Mouse (Mus musculus) forebrain, embryonic 11.5 days (tissue): ENCODE measurements around the gene Cyp27a1. TPM values are rescaled to one million over a fixed set of nuclear protein-coding genes. Genes with fewer than 3 reads are reported as not detected.

Source experiments
- ATAC-seq: fragments of 200-750 bp; cut with Nextera tagmentation; replicated peaks from 2 replicates; pipeline ENCODE4 v1.8.0; 2017; ENCODE audit warnings: moderate TSS enrichment; ENCODE audit not compliant: low FRiP score
- DNase-seq: peaks from one replicate; pipeline ENCODE4 v3.0.0-alpha.2; 2017; ENCODE audit warnings: low spot score
- H3K27ac ChIP-seq: fragments of 300-500 bp; sonication (generic); 2 replicates; pipeline ENCODE4 v1.5.1; 2014; ENCODE audit warnings: low read depth, low read length
- H3K27me3 ChIP-seq: fragments of 300-500 bp; sonication (generic); 2 replicates; pipeline ENCODE4 v1.6.1; 2014; ENCODE audit warnings: mild to moderate bottlenecking, low read length, mixed read lengths; ENCODE audit not compliant: control insufficient read depth, insufficient read depth
- H3K36me3 ChIP-seq: fragments of 300-500 bp; sonication (generic); 2 replicates; pipeline ENCODE4 v1.6.1; 2014; ENCODE audit warnings: mild to moderate bottlenecking, low read length, moderate library complexity, mixed read lengths; ENCODE audit not compliant: control insufficient read depth, insufficient read depth
- H3K4me1 ChIP-seq: fragments of 300-500 bp; sonication (generic); replicated peaks from 2 replicates; pipeline ENCODE4 v1.6.1; 2014; ENCODE audit warnings: low read length, mixed read lengths; ENCODE audit not compliant: control insufficient read depth, insufficient read depth
- H3K4me2 ChIP-seq: fragments of 300-500 bp; sonication (generic); 2 replicates; pipeline ENCODE4 v1.6.1; 2014; ENCODE audit warnings: low read depth, mild to moderate bottlenecking, low read length, moderate library complexity, mixed read lengths; ENCODE audit not compliant: severe bottlenecking
- H3K4me3 ChIP-seq: fragments of 300-500 bp; sonication (generic); 2 replicates; pipeline ENCODE4 v1.5.1; 2014; ENCODE audit warnings: low read depth, low read length
- H3K9ac ChIP-seq: fragments of 300-500 bp; sonication (generic); 2 replicates; pipeline ENCODE4 v1.6.1; 2014; ENCODE audit warnings: low read length
- H3K9me3 ChIP-seq: fragments of 300-500 bp; sonication (generic); 2 replicates; pipeline ENCODE4 v1.6.1; 2016; ENCODE audit warnings: low read length, mixed read lengths; ENCODE audit not compliant: control insufficient read depth
- WGBS: fragments of 180-500 bp; shearing (Covaris S2); extraction: QIAGEN DNeasy Blood & Tissue Kit; methylation state at CpG from one replicate; pipeline ENCODE4 v1.1.7; 2014; 5-methylcytosine and 5-hydroxymethylcytosine counted together
- polyA plus RNA-seq: library from polyadenylated mRNA; unstranded; fragments of >200 nt; fragmentation: Nextera tagmentation; extraction: Ambion mirVana; gene quantifications from 2 replicates; pipeline ENCODE4 v1.2.1, GENCODE M21; 2014

The Cyp27a1 gene
- polyA plus RNA-seq, 1 experiment from 2014 or later: 6.7 TPM

- 70% methylated on average over 7 of the region's 7 CpGs for WGBS
- H3K27ac ChIP-seq: no peak overlapping the region
- no peaks in the 10 kb centered on the region for H3K4me1 ChIP-seq
- no peak overlapping the region for H3K9ac ChIP-seq
- no peaks in the 10 kb centered on the region for H3K9me3 ChIP-seq
- H3K27me3 ChIP-seq: no peaks in the 10 kb centered on the region; the same call in 1 of the 2 replicates
- no peak overlapping the region for H3K4me3 ChIP-seq
- H3K4me2 ChIP-seq: no peak overlapping the region
- DNase-seq (no peak), ATAC-seq (no peak)
- no peaks in the 10 kb centered on the region for H3K36me3 ChIP-seq
These were observed 35.9 kb downstream of the Cyp27a1 start for GRCm38 (mm10) chr1:74749301-74749700.

- Histone ChIP-seq H3K27me3 (no peaks in the 10 kb centered on the region; the same call in 1 of the 2 replicates), H3K9me3 (no peaks in the 10 kb centered on the region), H3K4me2 (no peak overlapping the region), H3K36me3 (no peaks in the 10 kb centered on the region), H3K4me1 (no peaks in the 10 kb centered on the region), H3K27ac (no peak overlapping the region), H3K9ac (no peak overlapping the region), H3K4me3 (no peak overlapping the region)
- no peak for DNase-seq
- ATAC-seq: no peak
- WGBS: 85% methylated on average over 4 of the region's 4 CpGs
These were observed 37.3 kb downstream of the Cyp27a1 start for GRCm38 (mm10) chr1:74750683-74751082.

- DNase-seq (no peak), ATAC-seq (no peak)
- 81% methylated on average over 8 of the region's 8 CpGs for WGBS
- Histone ChIP-seq H3K4me3 (no peak overlapping the region), H3K9me3 (no peaks in the 10 kb centered on the region), H3K27ac (no peak overlapping the region), H3K4me1 (no peaks in the 10 kb centered on the region), H3K27me3 (no peaks in the 10 kb centered on the region; the same call in 1 of the 2 replicates), H3K9ac (no peak overlapping the region), H3K36me3 (no peaks in the 10 kb centered on the region), H3K4me2 (no peak overlapping the region)
These were observed 38.8 kb downstream of the Cyp27a1 start for GRCm38 (mm10) chr1:74752150-74752549.

GRCm38 (mm10) chr1:74752833-74753232 is 39.5 kb downstream of the Cyp27a1 start:
- Histone ChIP-seq H3K9me3 (no peaks in the 10 kb centered on the region), H3K27ac (no peak overlapping the region), H3K4me3 (no peak overlapping the region), H3K4me1 (no peaks in the 10 kb centered on the region), H3K27me3 (no peaks in the 10 kb centered on the region; the same call in 1 of the 2 replicates), H3K4me2 (no peak overlapping the region), H3K36me3 (no peaks in the 10 kb centered on the region), H3K9ac (no peak overlapping the region)
- ATAC-seq (no peak), DNase-seq (no peak)
- WGBS: 94% methylated on average over 3 of the region's 3 CpGs

- no peak overlapping the region for H3K4me2 ChIP-seq
- no peaks in the 10 kb centered on the region for H3K4me1 ChIP-seq
- no peak overlapping the region for H3K27ac ChIP-seq
- no peaks in the 10 kb centered on the region for H3K36me3 ChIP-seq
- no peak overlapping the region for H3K9ac ChIP-seq
- H3K9me3 ChIP-seq: no peaks in the 10 kb centered on the region
- H3K4me3 ChIP-seq: no peak overlapping the region
- no peaks in the 10 kb centered on the region; the same call in 1 of the 2 replicates for H3K27me3 ChIP-seq
- DNase-seq (no peak), ATAC-seq (no peak)
- 87% methylated on average over 8 of the region's 8 CpGs for WGBS
These were observed 40.0 kb downstream of the Cyp27a1 start for GRCm38 (mm10) chr1:74753266-74753974.

GRCm38 (mm10) chr1:74754175-74754785 is 40.9 kb downstream of the Cyp27a1 start:
- Histone ChIP-seq H3K4me2 (no peak overlapping the region), H3K27ac (no peak overlapping the region), H3K9me3 (no peaks in the 10 kb centered on the region), H3K36me3 (no peaks in the 10 kb centered on the region), H3K9ac (no peak overlapping the region), H3K4me3 (no peak overlapping the region), H3K4me1 (no peaks in the 10 kb centered on the region), H3K27me3 (no peaks in the 10 kb centered on the region; the same call in 1 of the 2 replicates)
- ATAC-seq (no peak), DNase-seq (no peak)
- WGBS: 66% methylated on average over 5 of the region's 5 CpGs

- Histone ChIP-seq H3K4me3 (no peak overlapping the region), H3K4me2 (no peak overlapping the region), H3K4me1 (no peaks in the 10 kb centered on the region), H3K9me3 (no peaks in the 10 kb centered on the region), H3K27ac (no peak overlapping the region), H3K9ac (no peak overlapping the region), H3K27me3 (0 out of 2 replicates have a peak, but pooled peaks cover 2% of the 10 kb centered on the region), H3K36me3 (no peaks in the 10 kb centered on the region)
- 26% methylated on average over 4 of the region's 4 CpGs for WGBS
- ATAC-seq (no peak), DNase-seq (peak; percentile 54)
These were observed 46.4 kb downstream of the Cyp27a1 start for GRCm38 (mm10) chr1:74759773-74760172.

GRCm38 (mm10) chr1:74763081-74763480 is 49.7 kb downstream of the Cyp27a1 start:
- WGBS: 7% methylated on average over 6 of the region's 6 CpGs
- no peak overlapping the region for H3K4me3 ChIP-seq
- H3K9me3 ChIP-seq: no peaks in the 10 kb centered on the region
- H3K4me2 ChIP-seq: no peak overlapping the region
- H3K36me3 ChIP-seq: no peaks in the 10 kb centered on the region
- no peak overlapping the region for H3K9ac ChIP-seq
- peaks cover 2% of the 10 kb centered on the region; the same call in 1 of the 2 replicates for H3K27me3 ChIP-seq
- H3K27ac ChIP-seq: no peak overlapping the region
- no peaks in the 10 kb centered on the region for H3K4me1 ChIP-seq
- no peak for ATAC-seq
- DNase-seq: peak; percentile 88
